Mouse (Mus musculus) liver, adult 2 months (tissue): ENCODE measurements around the gene Slc10a4. TPM values are rescaled to one million over a fixed set of nuclear protein-coding genes. Genes with fewer than 3 reads are reported as not detected.

Experiments used
- DNase-seq: peaks from one replicate; pipeline ENCODE4 v3.0.0-alpha.2; 2011; ENCODE audit warnings: low read depth, low spot score; ENCODE audit errors: extremely low read depth
- H3K27ac ChIP-seq: fragments of 200-500 bp; replicated peaks from 2 replicates; pipeline ENCODE4 v1.5.1; 2012; ENCODE audit warnings: low read depth, mild to moderate bottlenecking, control low read depth, inconsistent platforms, low read length; ENCODE audit not compliant: insufficient read depth
- H3K27me3 ChIP-seq: fragments of 200-500 bp; 2 replicates; pipeline ENCODE4 v1.6.1; 2012; ENCODE audit warnings: mild to moderate bottlenecking, moderate library complexity, low read length, inconsistent platforms; ENCODE audit not compliant: control insufficient read depth, insufficient read depth
- H3K36me3 ChIP-seq: fragments of 200-500 bp; 2 replicates; pipeline ENCODE4 v1.6.1; 2012; ENCODE audit warnings: low read length, inconsistent platforms; ENCODE audit not compliant: control insufficient read depth, insufficient read depth
- H3K4me1 ChIP-seq: fragments of 200-500 bp; 2 replicates; pipeline ENCODE4 v1.6.1; 2011; ENCODE audit warnings: low read length; ENCODE audit not compliant: control insufficient read depth, insufficient read depth
- H3K4me3 ChIP-seq: fragments of 200-500 bp; 2 replicates; pipeline ENCODE4 v1.5.1; 2011; ENCODE audit warnings: low read depth, mild to moderate bottlenecking, control low read depth, low read length, moderate library complexity; ENCODE audit not compliant: insufficient read depth
- H3K79me2 ChIP-seq: fragments of 200-500 bp; 2 replicates; pipeline ENCODE4 v1.6.1; 2012; ENCODE audit warnings: inconsistent platforms, mild to moderate bottlenecking, low read length, moderate library complexity; ENCODE audit not compliant: control insufficient read depth, insufficient read depth
- H3K9ac ChIP-seq: fragments of 200-500 bp; 2 replicates; pipeline ENCODE4 v1.6.1; 2012; ENCODE audit warnings: low read depth, mild to moderate bottlenecking, control low read depth, inconsistent platforms, low read length
- CTCF ChIP-seq: fragments of 200-500 bp; IDR thresholded peaks from 2 replicates; pipeline ENCODE4 v1.5.1; 2011; ENCODE audit warnings: low read depth, low read length, control low read depth
- POLR2A ChIP-seq: fragments of 200-500 bp; IDR thresholded peaks from 2 replicates; pipeline ENCODE4 v1.6.1; 2011; ENCODE audit warnings: low read length, control low read depth; ENCODE audit not compliant: insufficient read depth; ENCODE audit errors: extremely low read depth
- WGBS: fragments of 180-500 bp; shearing (Covaris S2); methylation state at CpG from one replicate; pipeline ENCODE4 v1.1.7; 2018; 5-methylcytosine and 5-hydroxymethylcytosine counted together
- polyA plus RNA-seq: library from polyadenylated mRNA; depleted of rRNA; stranded (reverse); fragments of >200 nt; gene quantifications from 2 replicates; pipeline ENCODE4 v1.2.3, GENCODE M21; 2012
- total RNA-seq: library from RNA; depleted of rRNA; stranded (reverse); fragments of >200 nt; gene quantifications from 2 replicates; pipeline ENCODE4 v1.2.3, GENCODE M21; 2014

The Slc10a4 gene
- total and polyA plus RNA-seq, 2 experiments, result not detected

- no peak for TF ChIP-seq CTCF
- TF ChIP-seq POLR2A, result no peak
- Histone ChIP-seq H3K4me3 (no peak overlapping the region), H3K4me1 (no peaks in the 10 kb centered on the region), H3K27ac (no peak overlapping the region), H3K27me3 (no peaks in the 10 kb centered on the region), H3K79me2 (no peaks in the 10 kb centered on the region), H3K9ac (no peak overlapping the region), H3K36me3 (peaks cover 26% of the 10 kb centered on the region)
- WGBS, result 94% methylated on average over 13 of the region's 13 CpGs
- DNase-seq, result no peak
Observed at GRCm38 (mm10) chr5:73023801-73024200, 17.1 kb downstream of the Slc10a4 start.

GRCm38 (mm10) chr5:73028646-73029045 is 22.0 kb downstream of the Slc10a4 start:
- H3K36me3 ChIP-seq, result peaks cover 47% of the 10 kb centered on the region
- WGBS, result 87% methylated on average over 13 of the region's 13 CpGs
- no peaks in the 10 kb centered on the region for H3K79me2 ChIP-seq
- H3K4me3 ChIP-seq, result no peak overlapping the region
- no peak overlapping the region for H3K9ac ChIP-seq
- no peak overlapping the region for H3K27ac ChIP-seq
- TF ChIP-seq CTCF (no peak), POLR2A (no peak)
- H3K4me1 ChIP-seq, result no peaks in the 10 kb centered on the region
- DNase-seq, result no peak
- H3K27me3 ChIP-seq, result no peaks in the 10 kb centered on the region

DNA sequence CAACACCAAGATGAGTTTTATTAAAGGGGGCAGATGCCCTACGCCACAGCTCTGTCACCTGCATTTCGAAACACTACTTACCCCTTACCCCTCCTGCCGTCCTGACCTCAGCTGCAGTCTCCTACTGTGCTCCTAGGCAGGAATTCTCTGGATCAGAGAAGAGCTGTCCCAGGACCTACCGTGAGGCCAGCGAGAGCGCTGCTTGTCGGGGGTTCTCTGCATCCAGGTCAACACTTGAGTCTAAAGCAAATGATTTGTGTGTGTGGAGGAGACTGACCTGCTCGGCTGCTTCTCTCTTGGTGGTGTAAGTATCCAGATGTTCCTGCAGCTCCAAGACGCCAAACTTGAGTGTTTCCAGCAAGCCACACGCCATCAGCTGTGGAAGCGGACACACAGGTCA is 25.8 kb downstream of the Slc10a4 start:
- WGBS, result 96% methylated on average over 11 of the region's 11 CpGs
- DNase-seq, result no peak
- H3K9ac ChIP-seq, result no peak overlapping the region

DNA sequence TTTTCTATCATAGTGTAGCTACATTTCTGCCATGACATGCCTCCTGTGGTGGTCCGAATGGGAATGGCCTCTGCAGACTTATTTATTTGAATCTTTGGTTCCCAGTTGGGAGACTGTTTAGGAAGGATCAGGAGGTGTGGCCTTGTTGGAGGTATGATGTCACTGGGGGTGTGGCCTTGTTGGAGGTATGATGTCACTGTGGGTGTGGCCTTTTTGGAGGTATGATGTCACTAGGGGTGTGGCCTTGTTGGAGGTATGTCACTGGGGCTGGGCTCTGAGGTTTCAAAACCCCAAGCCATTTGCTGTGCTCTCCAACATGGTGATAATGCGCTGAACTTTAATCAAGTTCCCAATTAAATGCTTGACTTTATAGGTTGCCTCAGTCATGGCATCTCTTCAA is 37.4 kb downstream of the Slc10a4 start:
- Histone ChIP-seq H3K36me3 (peaks cover 44% of the 10 kb centered on the region), H3K27me3 (no peaks in the 10 kb centered on the region), H3K4me3 (no peak overlapping the region), H3K4me1 (no peaks in the 10 kb centered on the region), H3K9ac (no peak overlapping the region), H3K27ac (no peak overlapping the region), H3K79me2 (no peaks in the 10 kb centered on the region)
- DNase-seq, result no peak
- TF ChIP-seq CTCF, result no peak
- TF ChIP-seq POLR2A, result no peak
- WGBS, result 99% methylated on average over 2 of the region's 2 CpGs

More for the DNA sequence above, 25.8 kb downstream of the Slc10a4 start:
- H3K36me3 ChIP-seq, result peaks cover 49% of the 10 kb centered on the region
- H3K27me3 ChIP-seq, result no peaks in the 10 kb centered on the region
- no peak overlapping the region for H3K27ac ChIP-seq
- no peaks in the 10 kb centered on the region for H3K79me2 ChIP-seq
- H3K4me3 ChIP-seq, result no peak overlapping the region
- no peaks in the 10 kb centered on the region for H3K4me1 ChIP-seq
- TF ChIP-seq POLR2A (no peak), CTCF (no peak)

DNA sequence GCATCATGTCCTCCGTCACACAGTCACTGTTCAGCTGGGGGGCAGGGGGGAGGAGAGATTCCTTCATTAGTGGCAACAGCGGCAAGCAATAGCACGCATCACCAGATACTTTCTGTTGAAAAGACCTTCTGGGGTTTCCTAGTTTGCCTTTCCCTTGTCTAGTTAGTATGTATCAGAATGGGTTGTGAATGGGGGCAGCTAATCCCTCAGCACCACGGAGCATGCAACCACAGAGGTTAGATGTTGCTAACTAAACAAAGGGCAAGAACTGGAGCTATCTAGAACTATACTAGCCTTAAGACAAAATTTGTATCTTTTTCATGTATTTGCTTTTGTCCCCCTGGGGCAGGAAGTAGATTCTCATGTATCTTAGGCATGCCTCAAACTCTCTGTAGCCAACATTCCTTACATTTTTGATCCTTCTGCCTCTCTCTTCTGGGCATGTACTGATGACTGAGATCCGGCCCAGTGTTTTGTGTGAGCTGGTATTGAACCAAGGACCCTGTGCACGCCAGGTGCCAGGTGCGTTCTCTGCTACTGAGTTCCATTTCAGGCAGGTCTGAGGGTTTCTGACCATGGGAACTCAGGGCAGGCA is 41.1 kb downstream of the Slc10a4 start:
- Histone ChIP-seq H3K79me2 (no peaks in the 10 kb centered on the region), H3K36me3 (peaks cover 63% of the 10 kb centered on the region), H3K27ac (no peak overlapping the region), H3K27me3 (no peaks in the 10 kb centered on the region), H3K9ac (no peak overlapping the region), H3K4me1 (no peaks in the 10 kb centered on the region), H3K4me3 (no peak overlapping the region)
- whole genome bisulfite sequencing, result 92% methylated on average over 7 of the region's 7 CpGs
- DNase-seq, result no peak
- TF ChIP-seq POLR2A (no peak), CTCF (no peak)

- Histone ChIP-seq H3K27me3 (no peaks in the 10 kb centered on the region), H3K4me3 (no peak overlapping the region), H3K36me3 (peaks cover 73% of the 10 kb centered on the region), H3K79me2 (no peaks in the 10 kb centered on the region), H3K27ac (no peak overlapping the region), H3K4me1 (no peaks in the 10 kb centered on the region), H3K9ac (no peak overlapping the region)
- WGBS, result 96% methylated on average over 8 of the region's 8 CpGs
- DNase-seq, result no peak
- no peak for TF ChIP-seq CTCF
- no peak for TF ChIP-seq POLR2A
Observed at GRCm38 (mm10) chr5:73053933-73054332, 47.2 kb downstream of the Slc10a4 start.
